Mouse (Mus musculus): ENCODE data around the gene Mrpl37.

The Mrpl37 gene

GRCm38 (mm10) chr4:107064394-107065098 lies 2.1 kb downstream of the Mrpl37 start:
- DNase-seq, result no peak

- no peak for DNase-seq
Observed at GRCm38 (mm10) chr4:107063214-107063613, 3.5 kb downstream of the Mrpl37 start.

- DNase-seq, result no peak
Observed at GRCm38 (mm10) chr4:107061560-107061959, 5.1 kb downstream of the Mrpl37 start.

- no peak for DNase-seq
Observed at GRCm38 (mm10) chr4:107058781-107059180, 7.9 kb downstream of the Mrpl37 start.

- DNase-seq, result no peak
Observed at GRCm38 (mm10) chr4:107058346-107058745, 8.3 kb downstream of the Mrpl37 start.

- no peak for DNase-seq
Observed at GRCm38 (mm10) chr4:107056088-107056487, 10.6 kb downstream of the Mrpl37 start.

GRCm38 (mm10) chr4:107052962-107053553 lies 13.6 kb downstream of the Mrpl37 start:
- no peak for DNase-seq

GRCm38 (mm10) chr4:107051889-107052288 lies 14.8 kb downstream of the Mrpl37 start:
- DNase-seq, result no peak

GRCm38 (mm10) chr4:107048568-107049162 lies 18.0 kb downstream of the Mrpl37 start:
- no peak for DNase-seq

GRCm38 (mm10) chr4:107047806-107048205 lies 18.9 kb downstream of the Mrpl37 start:
- DNase-seq, result no peak

GRCm38 (mm10) chr4:107045188-107045587 lies 21.5 kb downstream of the Mrpl37 start:
- no peak for DNase-seq

GRCm38 (mm10) chr4:107042304-107042703 lies 24.4 kb downstream of the Mrpl37 start:
- no peak for DNase-seq

- no peak for DNase-seq
Observed at GRCm38 (mm10) chr4:107039270-107039669, 27.4 kb downstream of the Mrpl37 start.

GRCm38 (mm10) chr4:107038303-107038702 lies 28.4 kb downstream of the Mrpl37 start:
- no peak for DNase-seq

- DNase-seq, result no peak
Observed at GRCm38 (mm10) chr4:107036985-107037384, 29.7 kb downstream of the Mrpl37 start.

- DNase-seq, result no peak
Observed at GRCm38 (mm10) chr4:107035689-107036088, 31.0 kb downstream of the Mrpl37 start.

- DNase-seq, result no peak
Observed at GRCm38 (mm10) chr4:107026451-107026850, 40.2 kb downstream of the Mrpl37 start.

GRCm38 (mm10) chr4:107025369-107025768 lies 41.3 kb downstream of the Mrpl37 start:
- no peak for DNase-seq

- no peak for DNase-seq
Observed at GRCm38 (mm10) chr4:107024899-107025298, 41.8 kb downstream of the Mrpl37 start.

GRCm38 (mm10) chr4:107021464-107021863 lies 45.2 kb downstream of the Mrpl37 start:
- DNase-seq, result no peak

GRCm38 (mm10) chr4:107020287-107021000 lies 46.2 kb downstream of the Mrpl37 start:
- DNase-seq, result no peak

GRCm38 (mm10) chr4:107019027-107019426 lies 47.6 kb downstream of the Mrpl37 start:
- no peak for DNase-seq

- no peak for DNase-seq
Observed at GRCm38 (mm10) chr4:107018521-107018920, 48.1 kb downstream of the Mrpl37 start.

- DNase-seq, result no peak
Observed at GRCm38 (mm10) chr4:107017257-107017656, 49.4 kb downstream of the Mrpl37 start.

Measured in liver (tissue).